Mouse (Mus musculus): Measurements from ENCODE around the gene Prkn.
A peak's percentile ranks its signal among the peaks of the same experiment; 100 is the strongest.
"Not testable (repeated sequence)": the region's sequence is repeated elsewhere in the genome, so short reads cannot be mapped to it uniquely, and the experiment has no call there.

Prkn gene

GRCm38 (mm10) chr17:11981666-11982065 is 1141.5 kb downstream of the Prkn start:
- DNase-seq (ENCODE audit: low read depth, low spot score), result no peak

- DNase-seq (ENCODE audit: low read depth, low spot score), result no peak
Observed at GRCm38 (mm10) chr17:11988110-11988837, 1148.1 kb downstream of the Prkn start.

- no peak for DNase-seq (ENCODE audit: low read depth, low spot score)
Observed at GRCm38 (mm10) chr17:11989296-11989695, 1149.1 kb downstream of the Prkn start.

- no peak for DNase-seq (ENCODE audit: low read depth, low spot score)
Observed at GRCm38 (mm10) chr17:11990386-11991087, 1150.4 kb downstream of the Prkn start.

GRCm38 (mm10) chr17:11993249-11993648 is 1153.1 kb downstream of the Prkn start:
- peak; percentile 69 for DNase-seq (ENCODE audit: low read depth, low spot score)

GRCm38 (mm10) chr17:11994252-11994651 is 1154.1 kb downstream of the Prkn start:
- no peak for DNase-seq (ENCODE audit: low read depth, low spot score)

DNA sequence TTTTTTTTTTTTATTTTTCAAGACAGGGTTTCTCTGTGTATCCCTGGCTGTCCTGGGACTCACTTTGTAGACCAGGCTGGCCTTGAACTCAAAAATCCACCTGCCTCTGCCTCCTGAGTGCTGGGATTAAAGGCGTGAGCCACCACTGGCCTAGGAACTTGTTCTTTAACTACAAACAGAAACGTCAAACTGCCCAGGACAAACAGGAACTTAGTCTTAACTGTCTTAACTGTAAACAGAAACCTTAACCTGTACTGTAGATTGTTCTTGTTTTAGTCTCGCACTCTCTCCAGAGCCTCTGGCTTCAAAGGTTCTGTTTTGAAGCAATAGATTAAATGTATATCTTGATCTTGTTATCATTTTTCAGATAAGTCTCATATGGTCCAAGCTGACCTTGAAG is 1154.6 kb downstream of the Prkn start:
- DNase-seq (ENCODE audit: low read depth, low spot score), result not testable (repeated sequence)

DNA sequence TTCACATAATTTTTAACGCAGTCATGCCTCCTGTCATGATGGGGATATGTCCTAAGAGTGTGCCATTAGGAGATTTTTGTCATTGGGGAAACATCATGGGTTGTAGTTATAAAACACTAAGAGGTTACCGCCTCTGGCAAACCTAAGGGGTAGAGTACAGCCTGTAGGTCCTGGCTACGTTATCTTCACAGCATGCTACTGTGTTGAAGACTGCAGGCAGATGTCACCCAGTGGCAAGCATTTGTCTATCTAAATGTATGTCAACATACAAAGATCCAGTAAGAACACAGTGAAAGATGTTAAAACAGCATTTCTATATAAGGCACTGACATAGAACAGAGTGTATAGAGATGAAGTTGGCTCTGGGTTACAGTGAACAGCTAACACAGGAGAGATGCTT is 1155.3 kb downstream of the Prkn start:
- DNase-seq (ENCODE audit: low read depth, low spot score), result no peak

DNA sequence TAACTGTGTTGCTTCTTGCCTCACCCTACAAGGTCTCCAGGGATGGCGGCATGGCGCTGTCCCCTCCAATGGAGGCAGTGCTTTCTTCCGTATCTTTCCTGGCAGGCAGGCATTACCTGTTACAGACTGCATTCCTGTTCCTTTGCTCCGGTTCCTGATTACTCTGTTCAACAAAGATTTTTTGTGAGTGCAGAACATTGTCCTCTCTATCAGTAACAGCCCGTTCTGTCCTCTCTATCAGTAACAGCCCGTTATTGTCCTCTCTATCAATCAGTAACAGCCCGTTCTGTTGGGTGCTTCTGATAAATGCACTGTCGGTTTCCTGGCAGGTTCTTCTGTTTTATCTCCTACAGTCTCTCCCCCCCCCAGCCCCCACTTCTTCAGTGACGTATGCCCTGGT is 1156.1 kb downstream of the Prkn start:
- no peak for DNase-seq (ENCODE audit: low read depth, low spot score)

DNA sequence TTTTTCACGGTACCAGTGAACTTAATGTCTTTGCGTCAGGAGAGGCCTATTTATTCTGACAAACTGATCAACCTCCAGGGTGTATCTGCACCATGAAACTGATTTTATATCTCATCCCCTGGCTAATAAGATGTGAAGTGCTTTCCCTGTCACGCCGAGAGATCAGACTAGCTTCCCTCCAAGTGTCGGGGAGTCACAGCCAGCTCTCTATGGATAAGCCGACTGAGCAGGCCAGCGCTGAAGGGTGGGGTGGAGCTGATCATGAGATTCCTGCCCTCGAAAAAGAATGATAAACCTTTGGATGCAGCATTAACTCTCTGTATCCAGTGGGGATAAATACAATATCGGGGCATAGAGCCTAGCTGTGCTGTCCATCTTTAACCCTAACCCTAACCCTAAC is 1160.1 kb downstream of the Prkn start:
- DNase-seq (ENCODE audit: low read depth, low spot score), result no peak

GRCm38 (mm10) chr17:12021326-12021725 is 1181.1 kb downstream of the Prkn start:
- DNase-seq (ENCODE audit: low read depth, low spot score), result no peak

DNA sequence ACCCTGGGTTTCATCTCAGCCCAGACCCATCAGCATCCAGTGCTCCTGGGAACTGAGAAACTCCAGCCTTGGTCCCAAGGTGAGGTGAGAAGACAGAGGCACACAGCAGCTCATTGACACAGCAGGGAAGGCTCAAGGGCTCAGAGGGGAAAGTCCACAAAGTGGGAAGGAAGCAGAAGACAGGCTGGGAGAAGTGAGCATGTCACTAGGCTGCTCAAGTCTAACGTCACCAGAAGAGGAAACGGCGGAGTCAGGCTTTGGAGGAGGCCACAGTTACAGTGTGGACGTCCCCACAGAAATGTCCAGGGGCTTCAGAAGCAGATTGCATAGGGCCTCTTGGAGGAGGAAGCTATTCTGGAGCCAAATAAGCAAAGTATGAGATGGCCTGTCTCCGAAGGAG is 1189.2 kb downstream of the Prkn start:
- DNase-seq (ENCODE audit: low read depth, low spot score), result no peak

- no peak for DNase-seq (ENCODE audit: low read depth, low spot score)
Observed at GRCm38 (mm10) chr17:12029921-12030461, 1189.8 kb downstream of the Prkn start.

GRCm38 (mm10) chr17:12030556-12031160 is 1190.5 kb downstream of the Prkn start:
- DNase-seq (ENCODE audit: low read depth, low spot score), result no peak

- peak; percentile 46 for DNase-seq (ENCODE audit: low read depth, low spot score)
Observed at GRCm38 (mm10) chr17:12031203-12031942, 1191.2 kb downstream of the Prkn start.

DNA sequence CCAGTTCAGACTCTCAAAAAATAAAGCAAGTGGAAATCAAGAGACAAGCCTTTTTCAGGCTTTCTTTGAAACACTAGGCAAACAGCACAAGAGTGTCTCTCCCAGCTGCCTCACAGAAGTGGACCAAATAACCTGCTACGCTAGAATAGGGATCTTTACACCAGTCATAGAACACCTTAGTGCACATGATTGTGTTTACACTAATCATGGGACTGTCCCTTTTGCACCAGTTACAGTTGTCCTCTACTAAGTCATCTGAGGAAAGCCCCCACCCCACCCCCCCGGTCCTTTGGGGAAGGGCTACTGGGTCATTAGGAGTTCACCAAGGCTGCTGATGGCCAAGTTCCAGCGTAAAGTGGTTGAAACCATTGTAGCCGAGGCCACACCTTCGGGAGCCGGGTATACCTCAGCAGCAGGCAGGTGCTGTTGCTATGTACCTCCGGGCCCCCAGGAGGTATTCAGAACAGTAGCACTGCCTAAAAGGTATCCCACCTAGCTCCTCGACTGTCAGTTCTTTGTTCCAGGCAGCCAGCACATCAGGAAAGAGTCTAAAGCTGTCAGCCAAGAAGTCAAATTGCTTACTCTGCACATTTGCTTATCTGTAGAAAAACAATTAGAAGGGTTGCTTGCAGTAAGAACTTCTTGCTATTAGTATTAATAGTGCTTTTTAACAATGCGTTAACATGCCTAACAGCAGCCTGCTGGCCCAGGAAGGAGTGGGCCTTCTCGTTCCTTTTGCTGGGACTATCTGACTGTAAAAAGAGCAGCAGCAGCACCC is 1192.0 kb downstream of the Prkn start:
- DNase-seq (ENCODE audit: low read depth, low spot score), result no peak

DNA sequence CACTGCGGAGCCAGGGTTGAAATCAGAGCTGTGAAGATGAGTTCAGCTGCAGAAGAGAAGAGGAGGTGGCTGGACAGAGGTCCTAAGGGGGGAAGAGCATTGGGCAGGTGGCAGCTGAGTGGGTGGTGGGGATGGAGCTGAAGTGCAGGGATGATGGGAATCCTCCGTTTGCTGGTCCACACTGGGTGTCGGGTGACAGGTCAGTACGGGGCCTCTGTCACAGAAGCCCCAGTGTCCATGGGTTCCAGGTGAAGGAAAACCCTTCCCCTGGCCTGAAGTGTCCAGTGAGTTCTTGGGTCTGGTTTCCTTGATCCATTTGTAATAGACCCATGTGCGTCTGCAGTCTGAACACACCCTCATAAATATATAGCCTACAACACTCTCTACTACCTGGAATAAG is 1195.2 kb downstream of the Prkn start:
- DNase-seq (ENCODE audit: low read depth, low spot score), result no peak

- peak; percentile 81 for DNase-seq (ENCODE audit: low read depth, low spot score)
Observed at GRCm38 (mm10) chr17:12036205-12036604, 1196.0 kb downstream of the Prkn start.

GRCm38 (mm10) chr17:12037065-12037464 is 1196.9 kb downstream of the Prkn start:
- no peak for DNase-seq (ENCODE audit: low read depth, low spot score)

GRCm38 (mm10) chr17:12037574-12037973 is 1197.4 kb downstream of the Prkn start:
- no peak for DNase-seq (ENCODE audit: low read depth, low spot score)

GRCm38 (mm10) chr17:12038499-12038898 is 1198.3 kb downstream of the Prkn start:
- DNase-seq (ENCODE audit: low read depth, low spot score), result no peak
